Comparison of ENCODE assay signal across 8 mouse cellular contexts in the genomic region with DNA sequence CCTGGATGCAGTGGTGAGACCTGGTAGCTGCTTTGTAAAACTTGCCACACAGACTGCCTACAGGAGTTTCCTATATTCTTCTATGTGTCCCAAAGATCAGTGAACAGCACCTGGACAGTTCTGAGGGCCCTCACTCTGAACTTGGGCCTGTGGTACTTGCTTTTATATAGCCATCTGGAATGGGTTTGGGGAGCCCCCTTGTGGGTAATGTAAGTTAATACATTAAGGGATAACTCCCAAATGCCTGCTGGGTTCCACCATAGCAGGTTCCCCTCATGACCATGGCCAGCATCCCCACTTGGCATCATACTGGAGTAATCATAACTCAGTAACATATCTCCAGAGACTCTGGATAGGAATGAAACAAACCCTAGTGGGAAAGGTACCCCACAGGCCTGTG. TPM values are rescaled to one million over a fixed set of nuclear protein-coding genes. Genes with fewer than 3 reads are reported as not detected.
DNase-seq lines count a peak whose midpoint lies in the region; ATAC-seq and TF ChIP-seq lines count a peak whose summit lies in the region.

No protein-coding gene starts in this region.

- peak; percentile 66 for TF ChIP-seq CTCF in intestine, postnatal 0 days (IDR thresholded peaks at IDR 0.05; ENCODE audit: low read depth)
- peak in 1 of 2 experiments; percentile 59; a peak in 2 of 4 replicates for TF ChIP-seq CTCF in CH12.LX (conservative IDR thresholded peaks at IDR 0.05 in 1 of 2, IDR thresholded peaks at IDR 0.05 in 1 of 2; ENCODE audit: low read depth in 2 of 2, low read length in 2 of 2)
- peak; percentile 45; the same call in 1 of the 2 replicates for TF ChIP-seq CTCF in brain, embryonic 14.5 days (IDR thresholded peaks at IDR 0.05; ENCODE audit: borderline replicate concordance, extremely low read depth, insufficient read depth, insufficient read length)

- no peak overlapping the region for H3K4me3 ChIP-seq in intestine, postnatal 0 days (ENCODE audit: low read depth, low read length)
- no peak overlapping the region for H3K4me3 ChIP-seq in intestine, embryonic 16.5 days (ENCODE audit: low read length)
- H3K4me3 ChIP-seq in CH12.LX (replicated peaks in 1 of 3; ENCODE audit: low read depth in 2 of 3, low read length in 2 of 3, poor library complexity in 1 of 3), result no peak overlapping the region

- no peak for TF ChIP-seq POLR2A in CH12.LX (IDR thresholded peaks at IDR 0.05; ENCODE audit: low read depth, low read length)
- no peak for TF ChIP-seq POLR2A in brain, embryonic 14.5 days (IDR thresholded peaks at IDR 0.05; ENCODE audit: borderline replicate concordance, extremely low read depth, insufficient read depth, insufficient read length, poor library complexity, severe bottlenecking)

- dilution Hi-C loops in CH12.LX (cut with MboI; ENCODE audit: extremely low pct_ligation_motif_present, extremely low pct_unique_long_range_greater_than_20kb, low sequenced_read_pairs), result no loop called here

- H3K36me3 ChIP-seq in intestine, postnatal 0 days (ENCODE audit: control insufficient read depth, insufficient read depth), result peaks cover 61% of the 10 kb centered on the region
- H3K36me3 ChIP-seq in intestine, embryonic 16.5 days (ENCODE audit: control insufficient read depth, insufficient read depth, low read length), result peaks cover 11% of the 10 kb centered on the region
- H3K36me3 ChIP-seq in CH12.LX (replicated peaks in 1 of 2; ENCODE audit: control insufficient read depth in 1 of 2, insufficient read depth in 1 of 2, low read length in 1 of 2), result peaks cover 76 to 91% of the 10 kb centered on the region in 2 experiments

- TF ChIP-seq EP300 in CH12.LX (IDR thresholded peaks at IDR 0.05; ENCODE audit: low read length), result no peak

- no peak overlapping the region for H3K27ac ChIP-seq in intestine, postnatal 0 days (ENCODE audit: low read depth, low read length)
- H3K27ac ChIP-seq in intestine, embryonic 16.5 days (ENCODE audit: low read length), result no peak overlapping the region
- H3K27ac ChIP-seq in CH12.LX (ENCODE audit: insufficient read depth, low read depth), result no peak overlapping the region

- H3K9me3 ChIP-seq in intestine, postnatal 0 days (ENCODE audit: control insufficient read depth), result no peaks in the 10 kb centered on the region
- no peaks in the 10 kb centered on the region for H3K9me3 ChIP-seq in intestine, embryonic 16.5 days (ENCODE audit: control insufficient read depth, low read length)
- H3K9me3 ChIP-seq in CH12.LX (replicated peaks; ENCODE audit: low read length), result no peaks in the 10 kb centered on the region

- peak; percentile 48 for TF ChIP-seq RAD21 in CH12.LX (IDR thresholded peaks at IDR 0.05; ENCODE audit: low read depth, low read length)

- H3K27me3 ChIP-seq in intestine, postnatal 0 days (replicated peaks; ENCODE audit: control insufficient read depth, insufficient read depth, low read length), result no peaks in the 10 kb centered on the region
- no peaks in the 10 kb centered on the region for H3K27me3 ChIP-seq in intestine, embryonic 16.5 days (replicated peaks; ENCODE audit: control insufficient read depth, insufficient read depth, low read length)
- H3K27me3 ChIP-seq in CH12.LX (replicated peaks), result no peaks in the 10 kb centered on the region

- no peaks in the 10 kb centered on the region for H3K4me1 ChIP-seq in intestine, postnatal 0 days (replicated peaks; ENCODE audit: control insufficient read depth, insufficient read depth, low read length)
- H3K4me1 ChIP-seq in intestine, embryonic 16.5 days (ENCODE audit: control insufficient read depth, insufficient read depth, low read length), result no peaks in the 10 kb centered on the region
- no peaks in the 10 kb centered on the region for H3K4me1 ChIP-seq in CH12.LX (ENCODE audit: control insufficient read depth in 1 of 2, insufficient read depth in 2 of 2)

- no peak for ATAC-seq in intestine, postnatal 0 days
- ATAC-seq in intestine, embryonic 16.5 days, result no peak
- peak; percentile 57; the same call in 1 of the 2 replicates for ATAC-seq in megakaryocyte progenitor cell, adult 5-6 weeks (replicated peaks; ENCODE audit: poor library complexity)

- in situ Hi-C loops in CH12.LX (cut with MboI; ENCODE audit: low pct_ligation_motif_present, low pct_unique_long_range_greater_than_20kb, low sequenced_read_pairs), result no loop called here

- H3K9ac ChIP-seq in intestine, postnatal 0 days (ENCODE audit: low read depth, low read length), result no peak overlapping the region
- no peak overlapping the region for H3K9ac ChIP-seq in intestine, embryonic 16.5 days (ENCODE audit: low read depth, low read length)
- H3K9ac ChIP-seq in CH12.LX (ENCODE audit: insufficient read depth, low read depth), result no peak overlapping the region

- no peaks in the 10 kb centered on the region; the same call in none of the 2 replicates for H3K79me2 ChIP-seq in CH12.LX (replicated peaks; ENCODE audit: control insufficient read depth, extremely low read depth, insufficient read depth, poor library complexity, severe bottlenecking)

- DNase-seq in CH12.LX (ENCODE audit: extremely low read depth), result peak; percentile 32
- peak; percentile 48 for DNase-seq in brain, embryonic 14.5 days (ENCODE audit: low read depth)
- no peak for DNase-seq in ovary, postnatal 36 days (ENCODE audit: low spot score)
- DNase-seq in right cerebral cortex, postnatal 25 days, result no peak
- DNase-seq in right cerebral cortex, postnatal 36 days (ENCODE audit: low spot score in 2 of 2), result no peak

- H3K4me2 ChIP-seq in intestine, postnatal 0 days (replicated peaks; ENCODE audit: low read depth), result no peak overlapping the region
- no peak overlapping the region for H3K4me2 ChIP-seq in intestine, embryonic 16.5 days (ENCODE audit: low read depth, low read length)
- no peak overlapping the region for H3K4me2 ChIP-seq in CH12.LX (ENCODE audit: insufficient read depth, low read depth, poor library complexity, severe bottlenecking)

TF ChIP-seq in CH12.LX, 34 proteins besides CTCF, POLR2A, EP300 and RAD21:
- TF ChIP-seq SMC3 (IDR thresholded peaks at IDR 0.05; ENCODE audit: low read depth, low read length), result peak; percentile 29
- no peak for TF ChIP-seq PAX5 (IDR thresholded peaks at IDR 0.05; ENCODE audit: low read length)

RNA-seq across cellular contexts. Expression of a gene that starts 10.0 kb away (rescaled TPM):
- 18.5 and 18.8 TPM in 2 replicates for polyA plus RNA-seq in intestine, postnatal 0 days (2015; fragmentation: Nextera tagmentation; extraction: Ambion mirVana)
- polyA plus RNA-seq in intestine, embryonic 16.5 days (2015; fragmentation: Nextera tagmentation; extraction: Ambion mirVana), result 35.7 and 36.9 TPM in 2 replicates
- total RNA-seq in CH12.LX (2012; rRNA removed) (14.8 and 15.2 TPM in 2 replicates), CH12.LX (2014; rRNA removed) (10.8 and 11.2 TPM in 2 replicates)
- 8.4 and 12.7 TPM in 2 replicates for polyA plus RNA-seq in CH12.LX (2012; ENCODE audit: insufficient read length, low read depth)
- polyA plus RNA-seq in brain, embryonic 14.5 days (2012; rRNA removed), result 27.8 and 40.9 TPM in 2 replicates
- total RNA-seq in megakaryocyte progenitor cell, adult 5-6 weeks (2015), result 15.9 and 17.5 TPM in 2 replicates
- total RNA-seq in megakaryocyte progenitor cell, adult 5-6 weeks (2017), result 17.8 and 23.7 TPM in 2 replicates

RNA-seq across cellular contexts. Expression of a gene that starts 10.3 kb away (rescaled TPM):
- 37.3 and 39.3 TPM in 2 replicates for polyA plus RNA-seq in intestine, postnatal 0 days (2015; fragmentation: Nextera tagmentation; extraction: Ambion mirVana)
- polyA plus RNA-seq in intestine, embryonic 16.5 days (2015; fragmentation: Nextera tagmentation; extraction: Ambion mirVana), result 130 and 144 TPM in 2 replicates
- total RNA-seq in CH12.LX (2012; rRNA removed) (89.4 and 110 TPM in 2 replicates), CH12.LX (2014; rRNA removed) (186 and 202 TPM in 2 replicates)
- polyA plus RNA-seq in CH12.LX (2012; ENCODE audit: insufficient read length, low read depth), result 160 and 175 TPM in 2 replicates
- 33.1 and 48.6 TPM in 2 replicates for polyA plus RNA-seq in brain, embryonic 14.5 days (2012; rRNA removed)
- 180 and 190 TPM in 2 replicates for total RNA-seq in megakaryocyte progenitor cell, adult 5-6 weeks (2015)
- 184 and 199 TPM in 2 replicates for total RNA-seq in megakaryocyte progenitor cell, adult 5-6 weeks (2017)

RNA-seq across cellular contexts. Expression of a gene that starts 15.8 kb away (rescaled TPM):
- polyA plus RNA-seq in intestine, postnatal 0 days (2015; fragmentation: Nextera tagmentation; extraction: Ambion mirVana), result 91.4 and 92.9 TPM in 2 replicates
- 164 and 184 TPM in 2 replicates for polyA plus RNA-seq in intestine, embryonic 16.5 days (2015; fragmentation: Nextera tagmentation; extraction: Ambion mirVana)
- total RNA-seq in CH12.LX (2012; rRNA removed) (85.4 and 111 TPM in 2 replicates), CH12.LX (2014; rRNA removed) (263 and 284 TPM in 2 replicates)
- polyA plus RNA-seq in CH12.LX (2012; ENCODE audit: insufficient read length, low read depth), result 117 and 148 TPM in 2 replicates
- polyA plus RNA-seq in brain, embryonic 14.5 days (2012; rRNA removed), result 66.6 and 72.1 TPM in 2 replicates
- total RNA-seq in megakaryocyte progenitor cell, adult 5-6 weeks (2015), result 206 and 223 TPM in 2 replicates
- 253 and 266 TPM in 2 replicates for total RNA-seq in megakaryocyte progenitor cell, adult 5-6 weeks (2017)

RNA-seq across cellular contexts. Expression of a gene that starts 38.5 kb away (rescaled TPM):
- polyA plus RNA-seq in intestine, postnatal 0 days (2015; fragmentation: Nextera tagmentation; extraction: Ambion mirVana), result 0.42 and 0.52 TPM in 2 replicates
- polyA plus RNA-seq in intestine, embryonic 16.5 days (2015; fragmentation: Nextera tagmentation; extraction: Ambion mirVana), result 0.15 and 0.32 TPM in 2 replicates
- total RNA-seq in CH12.LX (2012; rRNA removed) (0.08 and 0.21 TPM in 2 replicates), CH12.LX (2014; rRNA removed) (0.16 and 0.22 TPM in 2 replicates)
- polyA plus RNA-seq in CH12.LX (2012; ENCODE audit: insufficient read length, low read depth), result 0.26 TPM in 1 of 2 replicates, not detected in the other
- 0.98 and 1.00 TPM in 2 replicates for polyA plus RNA-seq in brain, embryonic 14.5 days (2012; rRNA removed)
- 0.37 and 0.74 TPM in 2 replicates for total RNA-seq in megakaryocyte progenitor cell, adult 5-6 weeks (2015)
- total RNA-seq in megakaryocyte progenitor cell, adult 5-6 weeks (2017), result 1.1 TPM in 1 of 2 replicates, not detected in the other

RNA-seq across cellular contexts. Expression of a gene that starts 38.8 kb away (rescaled TPM):
- 39.4 and 42.1 TPM in 2 replicates for polyA plus RNA-seq in intestine, postnatal 0 days (2015; fragmentation: Nextera tagmentation; extraction: Ambion mirVana)
- polyA plus RNA-seq in intestine, embryonic 16.5 days (2015; fragmentation: Nextera tagmentation; extraction: Ambion mirVana), result 48.0 and 49.6 TPM in 2 replicates
- total RNA-seq in CH12.LX (2012; rRNA removed) (27.9 and 29.2 TPM in 2 replicates), CH12.LX (2014; rRNA removed) (25.1 and 26.6 TPM in 2 replicates)
- 32.9 and 33.4 TPM in 2 replicates for polyA plus RNA-seq in CH12.LX (2012; ENCODE audit: insufficient read length, low read depth)
- polyA plus RNA-seq in brain, embryonic 14.5 days (2012; rRNA removed), result 17.9 and 19.9 TPM in 2 replicates
- total RNA-seq in megakaryocyte progenitor cell, adult 5-6 weeks (2015), result 16.1 and 27.6 TPM in 2 replicates
- total RNA-seq in megakaryocyte progenitor cell, adult 5-6 weeks (2017), result 16.6 and 25.9 TPM in 2 replicates

Comparison
In these comparisons a context has a peak if more than half of its experiments do, and no peak if none do; other contexts are left out.
1. DNase-seq: peak in CH12.LX (single experiment) and brain, embryonic 14.5 days (single experiment); none in ovary, postnatal 36 days (single experiment), right cerebral cortex, postnatal 25 days (single experiment) and right cerebral cortex, postnatal 36 days (0 of 2).